Mouse (Mus musculus) testis, postnatal 10 days (tissue): ENCODE results near the gene Gstm7.
"Not testable (repeated sequence)": the region's sequence is repeated elsewhere in the genome, so short reads cannot be mapped to it uniquely, and the experiment has no call there.

Experiments used
- DNase-seq: peaks from one replicate; pipeline ENCODE4 v3.0.0; 2021; ENCODE audit warnings: low spot score

Gene Gstm7

GRCm38 (mm10) chr3:107935268-107935667 lies 3.7 kb upstream of the Gstm7 start:
- DNase-seq = no peak

GRCm38 (mm10) chr3:107932128-107932527 lies 511 bp upstream of the Gstm7 start:
- DNase-seq = no peak

- no peak for DNase-seq
These were observed 483 bp downstream of the Gstm7 start for GRCm38 (mm10) chr3:107931134-107931533.

- DNase-seq = no peak
These were observed 1.9 kb downstream of the Gstm7 start for GRCm38 (mm10) chr3:107929731-107930130.

DNA sequence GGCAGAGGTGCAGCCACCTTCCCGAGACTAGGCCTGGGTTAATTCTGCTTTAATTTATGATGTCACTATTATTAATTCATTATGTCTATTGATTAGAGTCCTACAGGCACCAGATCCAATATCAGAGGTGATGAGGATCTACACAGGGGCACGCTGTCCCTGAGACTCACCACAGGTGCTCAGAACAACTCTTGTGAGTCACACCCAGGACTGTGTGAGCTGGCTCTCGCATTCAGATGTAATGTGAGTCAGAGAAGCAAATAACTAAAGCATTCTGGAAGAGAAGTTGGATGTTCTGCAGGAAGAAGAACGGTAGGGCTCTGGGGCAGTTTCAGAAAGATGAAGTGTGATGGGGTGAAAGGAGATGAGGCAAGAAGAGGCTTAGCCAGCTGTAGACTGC lies 2.4 kb downstream of the Gstm7 start:
- DNase-seq = no peak

GRCm38 (mm10) chr3:107928691-107929090 lies 2.9 kb downstream of the Gstm7 start:
- no peak for DNase-seq

- DNase-seq = no peak
These were observed 3.8 kb downstream of the Gstm7 start for GRCm38 (mm10) chr3:107927841-107928240.

DNA sequence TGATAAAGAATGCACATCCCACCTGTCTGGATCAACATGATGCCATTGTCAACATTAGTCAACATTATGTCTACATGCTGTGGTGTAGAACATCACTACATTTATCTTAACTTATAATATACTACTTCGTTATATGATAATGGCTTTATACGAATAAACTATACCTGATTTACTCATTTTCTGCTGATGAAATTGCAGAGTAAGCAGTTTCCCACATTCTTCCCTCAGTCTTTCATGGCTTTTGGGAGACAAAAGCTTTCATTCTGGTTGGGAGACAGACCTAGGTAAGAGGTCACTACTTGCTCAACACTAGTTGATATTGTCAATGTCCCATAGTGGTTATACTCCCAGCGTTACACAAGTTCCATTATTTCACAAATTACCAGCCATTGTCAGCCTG lies 6.3 kb downstream of the Gstm7 start:
- DNase-seq = no peak

DNA sequence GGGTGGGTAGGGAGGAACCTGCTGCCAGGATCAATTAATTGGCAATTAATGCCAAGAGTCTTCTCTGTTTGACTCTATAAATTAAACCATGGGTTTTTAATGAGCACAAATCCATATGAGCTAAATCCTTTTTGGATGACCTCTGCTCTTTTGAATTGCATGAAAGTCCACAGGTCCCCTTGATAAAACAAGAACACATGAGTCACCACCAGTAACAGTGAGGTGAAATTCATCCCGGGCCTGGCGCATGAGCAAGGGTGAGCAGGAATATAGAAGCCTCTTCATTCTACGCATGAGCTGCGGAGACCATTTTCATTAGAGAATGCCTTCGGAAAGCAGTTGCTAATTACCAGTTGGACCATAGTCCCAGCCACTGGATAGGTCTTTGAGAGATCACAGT lies 11.3 kb downstream of the Gstm7 start:
- no peak for DNase-seq

DNA sequence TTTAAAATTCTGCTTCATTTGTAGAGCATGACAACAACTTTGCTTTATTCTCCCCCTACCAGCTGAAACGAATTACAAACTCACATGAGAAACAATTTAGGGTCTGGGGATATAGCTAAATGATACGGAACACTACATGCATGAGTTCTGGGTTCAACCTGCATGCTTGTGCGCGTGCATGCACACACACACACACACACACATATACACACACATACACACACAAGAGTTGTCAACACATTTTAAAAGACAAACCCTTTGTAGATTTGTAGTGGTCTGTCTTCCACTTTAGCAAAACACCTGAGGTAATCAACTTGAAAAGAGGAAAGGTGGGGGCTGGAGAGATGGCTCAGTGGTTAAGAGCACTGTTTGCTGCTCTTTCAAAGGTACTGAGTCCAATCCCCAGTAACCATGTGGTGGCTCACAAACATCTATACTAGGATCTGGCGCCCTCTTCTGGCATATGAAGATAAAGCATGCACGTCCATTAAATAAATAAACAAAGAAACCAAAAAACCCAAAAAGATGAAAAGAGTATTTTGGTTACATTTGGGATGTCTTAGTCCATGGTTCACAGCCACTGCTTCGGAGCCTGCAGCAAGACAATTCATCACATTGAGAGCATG lies 13.7 kb downstream of the Gstm7 start:
- peak; percentile 77 for DNase-seq

- DNase-seq = peak; percentile 66
These were observed 14.5 kb downstream of the Gstm7 start for GRCm38 (mm10) chr3:107917097-107917496.

- no peak for DNase-seq
These were observed 14.9 kb downstream of the Gstm7 start for GRCm38 (mm10) chr3:107916674-107917073.

GRCm38 (mm10) chr3:107905942-107906341 lies 25.7 kb downstream of the Gstm7 start:
- DNase-seq = no peak

- DNase-seq = no peak
These were observed 30.5 kb downstream of the Gstm7 start for GRCm38 (mm10) chr3:107900955-107901673.

GRCm38 (mm10) chr3:107898691-107899090 lies 32.9 kb downstream of the Gstm7 start:
- no peak for DNase-seq

- peak; percentile 91 for DNase-seq
These were observed 35.7 kb downstream of the Gstm7 start, which contains the start of gene Gstm5 for GRCm38 (mm10) chr3:107895720-107896569. Gstm5 (plus strand) TSS chr3:107895821.

GRCm38 (mm10) chr3:107895194-107895719 lies 36.4 kb downstream of the Gstm7 start:
- no peak for DNase-seq

DNA sequence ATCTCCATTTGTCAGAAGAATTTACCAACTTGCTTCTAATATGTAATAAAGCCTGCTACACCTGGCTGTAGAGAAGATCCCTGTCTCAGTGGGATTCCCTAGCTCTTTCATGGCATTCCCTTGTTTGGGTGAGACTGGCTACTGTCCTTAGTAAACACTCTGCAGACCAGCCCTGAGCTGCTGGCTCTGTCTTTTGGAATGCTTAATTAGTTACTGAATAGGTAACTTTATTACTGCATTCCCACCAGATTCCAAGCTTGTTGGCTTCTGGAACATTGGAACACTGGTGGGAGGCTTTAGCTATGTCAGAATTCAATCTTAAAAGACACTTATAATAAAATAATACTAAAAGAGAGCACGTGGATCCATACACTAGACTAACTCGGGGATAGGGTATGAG lies 42.4 kb downstream of the Gstm7 start:
- DNase-seq = not testable (repeated sequence)

DNA sequence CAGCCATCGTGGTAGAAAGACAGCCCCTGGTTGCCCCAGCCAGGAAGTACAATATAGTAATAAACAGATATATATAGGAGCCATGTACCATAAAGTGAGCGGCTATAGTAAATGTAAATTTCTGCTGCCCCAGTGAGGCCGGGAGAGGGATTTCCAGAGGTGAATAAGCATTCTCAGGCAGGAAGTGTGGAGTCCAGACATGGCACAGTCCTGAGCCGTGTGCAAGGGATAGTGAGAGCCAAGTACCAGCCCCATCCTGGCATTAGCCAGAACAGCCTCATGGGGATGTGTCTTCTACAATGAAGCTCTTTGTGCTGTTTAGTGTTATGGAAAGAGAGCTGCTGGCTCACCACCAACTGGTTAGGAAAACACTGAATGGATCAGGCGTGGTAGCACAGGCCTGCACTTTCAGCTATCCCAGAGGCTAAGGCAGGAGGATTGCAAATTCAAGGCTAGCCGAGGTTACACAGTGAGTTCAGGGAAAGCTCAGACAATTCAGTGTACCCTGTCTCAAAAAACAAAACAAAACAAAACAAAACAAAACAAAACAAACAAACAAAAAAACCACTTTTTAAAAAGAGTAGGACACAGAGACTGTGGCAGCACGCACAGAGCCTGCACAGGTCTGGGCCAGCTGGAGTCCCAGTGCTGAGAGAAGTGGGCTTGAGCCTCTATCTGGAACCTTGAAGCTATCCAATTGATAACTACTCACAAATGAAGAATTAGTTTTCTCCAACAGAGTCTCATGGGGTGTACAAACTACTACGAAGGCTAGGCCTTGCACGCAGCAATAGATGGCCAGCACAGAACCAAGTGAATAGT lies 43.7 kb downstream of the Gstm7 start:
- peak; percentile 62 for DNase-seq

- DNase-seq = no peak
These were observed 53.6 kb downstream of the Gstm7 start for GRCm38 (mm10) chr3:107877747-107878736.
